Mouse (Mus musculus): ENCODE results near the gene Npc2.

Npc2 gene

DNA sequence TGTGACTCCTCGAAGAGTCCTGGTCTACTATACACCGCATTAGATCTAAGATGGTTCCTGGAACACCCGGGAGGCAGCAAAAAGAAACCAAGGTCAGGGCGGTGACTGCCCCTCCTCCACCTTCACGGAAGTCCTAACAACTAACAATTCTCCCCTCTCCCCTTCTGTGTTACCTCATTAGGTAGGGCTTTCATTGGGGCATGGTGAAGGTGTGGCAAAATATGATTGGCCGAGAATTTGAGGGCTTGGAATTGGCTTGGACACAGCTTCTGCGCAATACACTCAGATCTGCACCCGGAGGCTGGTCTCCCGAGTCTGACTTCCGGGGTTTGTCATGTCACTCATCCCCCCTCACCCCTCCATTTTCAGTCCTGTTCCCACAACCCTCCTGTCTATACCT is 44.5 kb downstream of the Npc2 start:
- DNase-seq (ENCODE audit: low spot score): no peak

DNA sequence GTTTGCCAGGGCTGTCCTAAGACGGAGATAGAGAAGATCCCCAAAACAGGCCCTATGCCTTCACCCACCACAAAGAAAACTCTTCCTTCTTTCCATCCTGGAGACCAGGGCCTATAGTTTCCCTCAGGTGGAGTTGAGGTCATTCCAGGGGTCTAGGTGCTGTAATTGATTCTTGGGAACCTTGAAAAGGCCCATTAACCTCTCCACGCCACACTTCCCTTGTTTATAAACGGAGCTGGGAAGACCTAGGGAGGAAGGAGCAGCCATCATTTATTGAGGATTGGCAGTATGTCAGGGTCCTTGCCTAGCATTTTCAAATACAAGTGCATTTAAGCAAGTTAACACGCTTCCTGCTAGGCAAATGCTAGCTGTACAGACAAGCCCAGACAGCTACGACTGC is 45.5 kb downstream of the Npc2 start:
- no peak for DNase-seq (ENCODE audit: low spot score)

- DNase-seq (ENCODE audit: low spot score): no peak
Measured at GRCm38 (mm10) chr12:84726986-84727385, 46.0 kb downstream of the Npc2 start.

DNA sequence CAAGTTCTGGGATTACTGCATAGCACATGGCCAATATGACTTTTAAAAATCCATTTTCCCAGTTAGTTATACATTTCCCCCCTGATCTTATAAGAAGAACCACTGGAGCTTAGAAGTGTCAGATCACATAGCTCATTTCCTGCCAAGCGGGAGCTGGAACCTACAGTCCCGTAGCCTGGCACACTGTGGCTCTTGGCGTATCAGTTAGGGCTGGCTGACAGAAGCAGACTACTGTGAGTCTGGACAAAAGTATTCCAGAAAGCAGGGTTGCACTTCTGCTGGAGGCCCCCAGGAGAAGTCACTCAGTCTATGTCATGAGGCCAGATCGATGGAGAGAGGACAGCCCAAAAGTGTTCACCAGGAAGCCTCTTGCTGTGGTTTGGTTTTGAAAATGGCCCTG is 46.6 kb downstream of the Npc2 start:
- DNase-seq (ENCODE audit: low spot score): no peak

DNA sequence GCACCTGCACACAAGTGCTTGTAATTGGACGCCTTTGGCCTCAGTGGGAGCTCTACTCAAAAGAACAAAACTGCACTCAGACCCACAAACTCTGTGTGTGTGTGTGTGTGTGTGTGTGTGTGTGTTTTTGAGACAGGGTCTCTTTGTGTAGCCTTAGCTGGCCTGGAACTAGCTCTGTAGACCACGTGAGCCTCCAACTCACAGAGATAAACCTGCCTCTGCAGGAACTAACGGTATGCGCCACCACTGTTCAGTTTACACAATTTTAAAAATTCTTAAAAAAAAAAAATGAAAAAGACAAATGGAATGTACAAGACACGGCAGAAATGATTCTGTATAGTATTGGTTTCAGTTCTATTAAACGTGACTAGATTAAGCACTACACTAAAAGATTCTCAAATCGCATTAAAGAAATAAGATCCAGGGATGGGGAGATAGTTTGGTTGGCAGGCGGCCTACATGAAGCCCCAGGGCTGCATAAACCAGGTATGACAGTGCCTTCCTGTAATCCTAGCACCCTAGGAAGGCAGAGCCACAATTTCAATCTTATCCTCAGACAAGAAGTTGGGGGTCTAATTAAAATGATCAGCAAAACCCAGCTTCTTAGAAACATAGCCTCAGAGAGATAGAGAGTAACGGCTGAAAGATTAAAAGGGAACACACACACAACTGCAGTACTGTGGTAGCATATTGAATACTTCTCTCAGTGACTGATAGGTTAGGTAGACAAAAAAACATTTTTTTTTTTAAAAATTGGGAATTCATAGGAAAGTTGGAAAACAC is 54.3 kb downstream of the Npc2 start:
- DNase-seq (ENCODE audit: low spot score): no peak

DNA sequence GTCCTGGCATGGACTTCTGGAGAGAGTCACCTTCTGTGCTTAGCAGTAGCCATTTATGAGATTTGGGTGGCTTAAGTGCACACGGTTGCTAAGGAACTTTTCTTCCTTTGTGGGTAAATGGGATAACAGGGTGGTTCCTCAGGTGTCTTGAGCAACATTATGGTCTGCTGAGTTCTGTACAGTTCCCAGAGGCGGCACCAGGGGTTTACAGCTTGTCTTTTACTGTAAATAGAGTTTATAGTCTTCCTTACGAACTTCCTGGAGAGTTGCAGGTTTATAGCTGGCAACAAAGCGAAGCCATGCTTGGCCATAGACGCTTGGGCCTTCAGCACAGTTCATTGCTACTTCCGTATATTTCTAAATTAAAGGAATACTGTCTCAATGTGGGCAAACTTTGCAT is 58.4 kb downstream of the Npc2 start:
- DNase-seq (ENCODE audit: low spot score): no peak

DNA sequence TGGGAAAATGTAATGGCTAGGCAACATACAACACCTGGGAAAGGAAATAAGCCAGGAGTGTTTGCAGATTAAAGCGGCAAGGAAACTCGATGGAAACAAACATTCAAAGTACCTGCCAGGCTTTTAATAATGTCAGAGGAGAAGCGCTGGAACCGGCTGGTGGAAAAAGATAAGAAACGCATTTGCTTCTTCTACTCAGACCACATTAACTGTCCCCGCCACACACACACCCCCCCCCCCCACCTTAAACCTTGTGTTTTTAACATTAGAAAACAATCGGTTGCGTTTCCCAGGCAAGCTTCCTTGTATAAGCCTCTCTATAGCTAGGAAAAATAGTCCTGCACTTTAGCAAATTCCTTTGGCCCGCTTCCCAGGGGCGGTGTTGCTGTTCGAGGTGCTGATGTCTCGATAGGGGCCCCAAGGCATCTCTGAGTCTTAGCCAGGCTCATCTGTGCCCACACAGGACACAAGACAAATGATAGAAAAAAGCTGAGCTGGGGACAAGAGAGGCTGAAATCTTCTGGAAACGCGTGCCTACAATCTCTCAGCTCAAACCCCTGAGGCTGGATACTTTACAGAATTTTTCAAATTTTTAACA is 63.0 kb downstream of the Npc2 start:
- DNase-seq (ENCODE audit: low spot score): no peak

GRCm38 (mm10) chr12:84707804-84708203 is 65.1 kb downstream of the Npc2 start:
- DNase-seq (ENCODE audit: low spot score): no peak

DNA sequence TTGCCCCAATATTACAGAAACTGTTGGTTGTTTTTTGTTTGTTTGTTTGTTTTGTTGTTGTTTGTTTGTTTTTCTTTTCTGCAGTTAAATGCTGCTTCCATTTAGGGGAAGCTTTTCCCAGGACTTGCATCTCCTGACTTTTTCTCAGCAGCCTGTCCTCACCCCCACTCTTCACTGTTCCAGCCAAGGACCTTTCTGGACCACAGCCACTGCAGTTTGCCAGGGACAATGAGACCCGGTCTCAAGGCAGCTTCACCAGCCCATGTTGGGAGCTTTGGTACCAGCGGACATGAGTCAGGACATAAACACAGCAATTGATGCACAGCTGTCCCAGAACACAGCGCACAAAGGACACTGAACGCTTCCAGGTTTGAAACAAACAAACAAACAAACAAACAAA is 66.1 kb downstream of the Npc2 start:
- DNase-seq (ENCODE audit: low spot score): no peak

Data from T-cell, adult 2 months (primary cell).